Mouse (Mus musculus) lung, postnatal 10 days (tissue): Measurements from ENCODE around the gene Arl3.

ENCODE experiments used
- DNase-seq: peaks from one replicate; pipeline ENCODE4 v3.0.0; 2021

Arl3 gene

GRCm38 (mm10) chr19:46499836-46500580 is 73.0 kb downstream of the Arl3 start:
- DNase-seq: peak; percentile 100

- no peak for DNase-seq
Observed at GRCm38 (mm10) chr19:46499539-46499835, 73.5 kb downstream of the Arl3 start.

- no peak for DNase-seq
Observed at GRCm38 (mm10) chr19:46497230-46497629, 75.8 kb downstream of the Arl3 start.

GRCm38 (mm10) chr19:46495136-46495535 is 77.9 kb downstream of the Arl3 start:
- no peak for DNase-seq

- peak; percentile 87 for DNase-seq
Observed at GRCm38 (mm10) chr19:46490634-46491033, 82.4 kb downstream of the Arl3 start.

- DNase-seq: no peak
Observed at GRCm38 (mm10) chr19:46489448-46489847, 83.5 kb downstream of the Arl3 start.

GRCm38 (mm10) chr19:46486709-46487108 is 86.3 kb downstream of the Arl3 start:
- no peak for DNase-seq

GRCm38 (mm10) chr19:46485847-46486246 is 87.2 kb downstream of the Arl3 start:
- DNase-seq: no peak

- peak; percentile 93 for DNase-seq
Observed at GRCm38 (mm10) chr19:46484518-46484917, 88.5 kb downstream of the Arl3 start.

- peak; percentile 66 for DNase-seq
Observed at GRCm38 (mm10) chr19:46483701-46484328, 89.2 kb downstream of the Arl3 start.

- peak; percentile 58 for DNase-seq
Observed at GRCm38 (mm10) chr19:46482896-46483516, 90.0 kb downstream of the Arl3 start.

- DNase-seq: peak; percentile 61
Observed at GRCm38 (mm10) chr19:46481756-46482155, 91.2 kb downstream of the Arl3 start.

GRCm38 (mm10) chr19:46481352-46481751 is 91.6 kb downstream of the Arl3 start:
- DNase-seq: no peak
